Mouse (Mus musculus): ENCODE measurements around the gene Ccdc9.

The Ccdc9 gene

GRCm38 (mm10) chr7:16286026-16286961, at the start of gene Ccdc9:
Ccdc9 (minus strand) TSS chr7:16286795.
- DNase-seq: peak; percentile 100

- peak in 1 of 2 experiments; percentile 52 for DNase-seq
These were observed 42.6 kb upstream of the Ccdc9 start for GRCm38 (mm10) chr7:16329146-16329545.

- no peak for DNase-seq
These were observed 40.0 kb upstream of the Ccdc9 start for GRCm38 (mm10) chr7:16326607-16326971.

- peak; percentile 78 to 87 for DNase-seq
These were observed 39.5 kb upstream of the Ccdc9 start for GRCm38 (mm10) chr7:16325920-16326606.

- DNase-seq: no peak
These were observed 38.1 kb upstream of the Ccdc9 start for GRCm38 (mm10) chr7:16324661-16325060.

- DNase-seq: no peak
These were observed 33.9 kb upstream of the Ccdc9 start for GRCm38 (mm10) chr7:16320479-16320878.

GRCm38 (mm10) chr7:16319216-16319615, 32.6 kb upstream of the Ccdc9 start:
- no peak for DNase-seq

GRCm38 (mm10) chr7:16317094-16317493, 30.5 kb upstream of the Ccdc9 start:
- no peak for DNase-seq

- peak; percentile 70 to 81 for DNase-seq
These were observed 28.7 kb upstream of the Ccdc9 start for GRCm38 (mm10) chr7:16315222-16315759.

GRCm38 (mm10) chr7:16314221-16314775, 27.7 kb upstream of the Ccdc9 start:
- DNase-seq: no peak

GRCm38 (mm10) chr7:16313481-16314220, 27.1 kb upstream of the Ccdc9 start:
- peak; percentile 86 to 87 for DNase-seq

GRCm38 (mm10) chr7:16312672-16313311, 26.2 kb upstream of the Ccdc9 start:
- DNase-seq: peak; percentile 90 to 93

- peak; percentile 70 to 73 for DNase-seq
These were observed 25.5 kb upstream of the Ccdc9 start for GRCm38 (mm10) chr7:16312011-16312671.

- DNase-seq: peak; percentile 51 to 60
These were observed 24.9 kb upstream of the Ccdc9 start for GRCm38 (mm10) chr7:16311453-16312004.

- DNase-seq: peak; percentile 41 to 49
These were observed 24.2 kb upstream of the Ccdc9 start for GRCm38 (mm10) chr7:16310521-16311452.

GRCm38 (mm10) chr7:16310020-16310520, 23.5 kb upstream of the Ccdc9 start:
- DNase-seq: peak; percentile 90 to 94

GRCm38 (mm10) chr7:16309318-16310019, 22.9 kb upstream of the Ccdc9 start:
- DNase-seq: peak; percentile 92 to 95

- peak in 1 of 2 experiments; percentile 40 for DNase-seq
These were observed 22.1 kb upstream of the Ccdc9 start for GRCm38 (mm10) chr7:16308555-16309317.
